Mouse (Mus musculus): ENCODE data around the gene Pebp1.

GRCm38 (mm10) chr5:117303691-117304579, 16.5 kb upstream of the Pebp1 start:
- no peak for TF ChIP-seq CTCF (IDR thresholded peaks at IDR 0.05; ENCODE audit: low read depth, low read length)
- TF ChIP-seq POLR2A (IDR thresholded peaks at IDR 0.05; ENCODE audit: extremely low read depth, insufficient read depth, low read length) = no peak

Data from liver, adult 2 months (tissue).